Mouse (Mus musculus) ES-Bruce4 (cell line): ENCODE results near the gene Ccnk.

Experiments
- CTCF ChIP-seq: IDR thresholded peaks from one replicate; pipeline ENCODE4 v1.8.1; 2011; ENCODE audit warnings: low read depth, low read length
- EP300 ChIP-seq: IDR thresholded peaks from 2 replicates; pipeline ENCODE4 v1.6.1; 2011; ENCODE audit warnings: low read depth, low read length; ENCODE audit not compliant: insufficient read depth

- TF ChIP-seq EP300 (no peak), CTCF (no peak)
These were observed 48.1 kb downstream of the Ccnk start for GRCm38 (mm10) chr12:108227527-108227926.
